Mouse (Mus musculus): ENCODE data around the gene Nr2f2. TPM values are rescaled to one million over a fixed set of nuclear protein-coding genes. Genes with fewer than 3 reads are reported as not detected.

Gene Nr2f2
- total RNA-seq, 2 experiments from 2014 or later: 59.5 to 66.7 TPM

DNA sequence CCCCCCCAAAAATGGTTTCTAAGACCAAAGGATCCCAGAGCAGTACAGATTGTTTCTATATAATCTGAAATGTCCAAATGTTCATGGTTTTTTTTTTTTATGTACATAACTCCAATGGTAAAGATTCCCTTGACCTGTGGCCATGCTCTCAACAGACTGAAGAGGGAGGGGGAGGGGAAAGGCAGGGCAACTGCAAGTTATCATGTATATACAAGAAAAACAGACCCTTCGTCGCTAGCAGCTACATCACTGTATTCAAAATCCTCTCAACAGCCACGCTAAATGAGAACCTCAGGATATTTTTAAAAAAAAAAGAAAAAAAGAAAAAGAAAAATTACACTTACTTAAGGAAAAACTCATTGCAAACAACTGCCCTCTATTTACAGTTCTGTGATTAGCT is 13.9 kb downstream of the Nr2f2 start:
- no peak for DNase-seq (ENCODE audit: low spot score in 2 of 2)

DNA sequence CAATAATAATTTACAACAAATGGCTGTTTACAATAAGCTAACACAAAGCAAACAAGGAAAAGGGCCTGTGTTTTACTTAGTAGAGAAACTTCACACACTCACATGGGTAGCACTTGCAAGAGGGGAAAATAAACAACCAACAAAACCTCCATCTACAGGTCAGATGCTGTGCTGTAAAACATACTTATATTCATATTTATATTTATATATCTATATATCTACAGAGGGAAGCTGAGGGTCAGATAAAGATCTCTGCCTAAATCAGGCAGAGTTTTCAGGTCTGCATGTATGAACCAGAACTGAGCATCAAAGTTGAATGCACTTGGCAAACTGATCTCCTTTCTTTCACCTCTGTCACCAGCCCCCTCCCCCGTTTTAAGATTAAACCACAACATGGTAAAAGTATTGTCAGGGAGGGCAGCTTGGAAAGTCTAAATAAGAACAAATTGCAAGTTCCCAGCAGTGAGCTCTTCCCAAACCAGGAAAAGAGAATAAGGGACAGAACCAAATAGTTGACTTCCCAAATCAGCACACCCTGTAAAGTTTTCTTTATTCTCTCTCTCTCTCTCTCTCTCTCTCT is 14.5 kb downstream of the Nr2f2 start:
- DNase-seq (ENCODE audit: low spot score in 2 of 2): peak in 1 of 2 experiments; percentile 10

- peak; percentile 51 to 72 for DNase-seq (ENCODE audit: low spot score in 2 of 2)
These were observed 15.6 kb downstream of the Nr2f2 start for GRCm38 (mm10) chr7:70350781-70351551.

DNA sequence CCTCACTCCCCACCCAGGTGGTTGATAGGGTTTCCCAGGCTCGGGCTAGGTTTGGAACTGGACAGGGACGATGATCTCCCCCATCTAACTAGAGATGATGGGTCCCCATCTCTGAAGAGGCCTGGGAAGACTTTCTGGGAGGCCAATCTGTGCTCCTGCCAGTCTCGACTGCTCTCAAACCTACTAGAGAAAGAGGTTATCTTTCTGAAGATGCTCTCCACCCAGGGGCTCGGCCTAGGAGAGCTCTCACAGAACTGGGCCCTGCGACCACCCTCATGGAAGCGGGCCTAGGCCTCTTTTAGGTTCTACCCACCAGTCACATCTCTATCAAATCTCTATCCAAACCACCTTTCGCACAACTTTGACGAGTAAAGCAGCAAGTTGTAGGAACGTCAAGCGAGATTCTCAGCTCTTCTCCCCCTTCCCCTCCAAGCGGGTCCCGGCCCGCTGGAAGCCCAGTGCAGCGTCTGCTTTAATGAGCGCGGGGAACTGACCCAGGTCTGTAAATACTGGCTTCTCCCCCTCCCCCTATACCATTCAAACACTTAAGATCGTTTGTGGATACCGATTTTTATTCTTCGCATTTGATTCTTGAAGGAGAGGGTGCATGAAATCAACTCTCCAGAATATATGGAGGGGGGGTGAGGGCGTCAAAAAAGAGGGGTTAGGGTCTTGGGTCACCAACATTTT is 16.4 kb downstream of the Nr2f2 start:
- peak in 1 of 2 experiments; percentile 20 for DNase-seq (ENCODE audit: low spot score in 2 of 2)

GRCm38 (mm10) chr7:70348977-70349615 is 17.4 kb downstream of the Nr2f2 start:
- DNase-seq (ENCODE audit: low spot score in 2 of 2): no peak

- DNase-seq (ENCODE audit: low spot score in 2 of 2): peak in 1 of 2 experiments; percentile 7
These were observed 18.2 kb downstream of the Nr2f2 start for GRCm38 (mm10) chr7:70348064-70348976.

- DNase-seq (ENCODE audit: low spot score in 2 of 2): peak in 1 of 2 experiments; percentile 13
These were observed 18.9 kb downstream of the Nr2f2 start for GRCm38 (mm10) chr7:70347618-70347958.

- peak in 1 of 2 experiments; percentile 8 for DNase-seq (ENCODE audit: low spot score in 2 of 2)
These were observed 19.5 kb downstream of the Nr2f2 start for GRCm38 (mm10) chr7:70346951-70347617.

- peak; percentile 65 to 76 for DNase-seq (ENCODE audit: low spot score in 2 of 2)
These were observed 20.5 kb downstream of the Nr2f2 start for GRCm38 (mm10) chr7:70346010-70346536.

DNA sequence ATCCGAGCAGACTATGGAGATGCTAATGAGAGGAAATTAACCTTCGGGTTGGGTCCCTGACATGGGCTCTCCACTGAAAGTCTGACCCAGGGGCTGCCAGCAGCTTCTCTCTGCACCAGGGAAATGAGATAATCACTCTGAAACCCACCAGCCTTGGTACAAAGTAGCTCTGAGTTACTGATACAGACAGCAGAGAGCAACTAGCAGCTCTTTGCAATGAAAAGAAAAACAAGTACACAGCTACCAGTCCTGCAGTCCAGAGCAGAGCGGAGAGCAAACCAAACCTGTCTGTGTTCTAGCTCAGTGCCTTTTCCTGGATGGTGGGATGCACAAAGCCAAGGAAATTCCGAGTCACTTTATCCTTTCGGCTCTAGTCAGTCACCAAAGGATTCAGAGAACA is 23.1 kb downstream of the Nr2f2 start:
- DNase-seq (ENCODE audit: low spot score in 2 of 2): peak in 1 of 2 experiments; percentile 7

GRCm38 (mm10) chr7:70342771-70343170 is 23.8 kb downstream of the Nr2f2 start:
- no peak for DNase-seq (ENCODE audit: low spot score in 2 of 2)

DNA sequence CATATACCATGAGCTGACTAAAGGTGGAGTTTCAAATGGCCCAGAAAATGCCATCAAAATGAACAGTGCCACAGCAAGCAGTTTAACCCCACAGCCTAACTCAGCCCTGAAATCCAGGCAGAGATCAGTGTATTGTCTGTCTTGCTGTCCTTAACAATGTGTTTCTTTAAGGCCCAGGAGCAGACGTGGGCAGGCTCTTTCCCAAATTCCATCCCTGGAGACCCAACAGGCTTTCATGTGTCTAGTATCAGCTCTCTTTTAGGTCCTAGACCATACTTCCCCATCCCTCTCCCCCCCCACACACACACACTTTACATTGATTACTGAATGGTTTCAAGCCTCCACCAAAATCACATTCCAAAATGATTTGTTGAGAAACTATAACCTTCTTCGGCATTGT is 24.5 kb downstream of the Nr2f2 start:
- DNase-seq (ENCODE audit: low spot score in 2 of 2): no peak

GRCm38 (mm10) chr7:70339998-70340630 is 26.4 kb downstream of the Nr2f2 start:
- DNase-seq (ENCODE audit: low spot score in 2 of 2): no peak

DNA sequence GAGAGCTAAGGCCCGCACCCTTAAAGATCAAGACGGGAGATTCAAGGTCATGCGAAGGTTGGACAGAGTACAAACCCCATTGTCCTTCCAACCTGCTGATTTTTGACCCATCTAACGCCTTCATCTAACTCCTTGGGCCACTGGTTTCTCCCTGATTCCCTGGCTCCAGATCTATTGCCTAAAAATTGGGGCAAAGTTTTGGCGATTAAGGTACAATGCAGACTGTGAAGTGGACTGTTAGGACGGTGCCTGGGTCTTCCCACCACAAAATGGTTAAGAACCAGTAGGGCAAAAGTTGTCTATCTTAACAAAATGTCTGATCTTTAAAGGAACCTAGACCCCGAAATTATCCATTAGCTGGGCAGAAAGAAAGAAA is 28.3 kb downstream of the Nr2f2 start:
- DNase-seq (ENCODE audit: low spot score in 2 of 2): no peak

DNA sequence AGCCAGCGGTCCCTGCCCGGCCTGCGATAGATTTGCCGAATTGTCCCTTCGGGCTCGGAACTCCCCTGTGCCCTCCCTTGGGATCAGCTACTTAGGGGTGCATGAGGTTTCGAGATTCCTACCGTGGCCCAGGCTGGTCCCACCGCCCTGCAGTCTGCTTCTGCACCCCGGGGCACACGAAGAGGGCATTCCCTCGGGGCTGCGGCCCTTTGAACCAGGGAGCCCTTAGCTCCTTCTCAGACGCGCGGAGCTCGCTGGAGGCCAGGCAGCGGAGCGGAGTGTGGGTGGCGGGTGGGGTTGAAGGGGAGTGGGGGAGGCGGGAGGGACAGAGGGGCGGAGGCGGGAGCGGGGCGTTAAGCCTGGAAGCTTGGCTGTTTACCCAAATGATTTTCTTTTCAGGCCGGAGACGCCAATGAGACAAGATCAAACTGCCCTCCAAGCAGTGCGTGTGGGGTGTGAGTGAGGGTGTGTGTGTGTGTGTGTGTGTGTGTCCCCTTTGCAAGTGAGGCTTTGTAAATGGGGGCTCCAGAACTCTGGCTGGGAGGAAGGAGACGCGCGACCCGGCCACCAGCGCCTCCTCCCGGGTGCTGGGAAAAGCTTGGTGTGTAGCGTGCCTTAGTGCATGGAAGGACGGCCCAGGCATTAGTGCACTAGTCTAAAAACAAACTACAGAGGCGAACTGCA is 28.8 kb downstream of the Nr2f2 start:
- DNase-seq (ENCODE audit: low spot score in 2 of 2): no peak

GRCm38 (mm10) chr7:70336571-70337240 is 29.8 kb downstream of the Nr2f2 start:
- DNase-seq (ENCODE audit: low spot score in 2 of 2): no peak

DNA sequence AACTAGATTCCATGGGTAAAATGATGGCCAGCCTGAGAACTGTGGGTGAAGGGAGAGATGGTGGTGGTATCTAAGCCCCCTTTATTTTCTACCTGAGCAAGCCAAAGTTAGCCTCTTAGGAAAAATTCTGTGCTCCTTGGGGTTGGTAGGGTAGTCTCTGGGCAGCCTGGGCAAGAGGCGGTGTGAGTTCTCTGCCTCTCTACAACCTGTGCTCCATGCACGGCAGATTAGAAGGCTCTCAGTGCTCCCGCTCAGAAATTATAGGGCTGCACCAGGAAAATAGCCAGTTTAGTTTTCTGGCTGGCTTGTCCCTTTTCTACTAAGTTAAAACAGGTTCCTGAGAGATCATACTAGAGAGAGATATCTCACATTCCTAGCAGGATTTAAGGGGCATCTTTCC is 30.4 kb downstream of the Nr2f2 start:
- DNase-seq (ENCODE audit: low spot score in 2 of 2): no peak

- DNase-seq (ENCODE audit: low spot score in 2 of 2): no peak
These were observed 31.1 kb downstream of the Nr2f2 start for GRCm38 (mm10) chr7:70335411-70335810.

Measured in layer of hippocampus, postnatal 10 days (tissue).